Mouse (Mus musculus): ENCODE measurements around the gene Tesk2.

Tesk2 gene

DNA sequence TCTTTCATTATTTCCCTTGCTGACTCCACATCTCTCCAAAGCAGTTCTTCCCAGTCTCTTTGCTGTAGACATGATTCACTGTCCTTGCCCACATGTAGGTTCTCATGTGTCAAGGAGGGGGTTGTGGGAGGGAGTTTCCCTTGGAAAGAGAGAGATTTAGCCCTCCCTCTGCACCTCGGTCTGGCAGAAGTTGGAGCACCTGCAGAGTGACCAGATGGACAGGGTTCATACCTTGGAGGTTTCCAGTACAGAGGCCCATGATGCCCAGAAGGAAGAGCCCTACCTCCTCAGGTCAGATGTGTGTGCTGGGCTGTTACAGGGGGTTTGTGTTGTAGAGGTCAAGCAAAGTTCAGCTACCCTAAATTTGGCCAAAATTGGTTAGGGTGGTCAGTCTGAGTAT lies 8.2 kb upstream of the Tesk2 start:
- no peak for DNase-seq (ENCODE audit: low read depth in 1 of 2, low spot score in 2 of 2)

- DNase-seq (ENCODE audit: low read depth in 1 of 2, low spot score in 2 of 2), result peak; percentile 19 to 21
These were observed 1.4 kb upstream of the Tesk2 start for GRCm38 (mm10) chr4:116719396-116719795.

DNA sequence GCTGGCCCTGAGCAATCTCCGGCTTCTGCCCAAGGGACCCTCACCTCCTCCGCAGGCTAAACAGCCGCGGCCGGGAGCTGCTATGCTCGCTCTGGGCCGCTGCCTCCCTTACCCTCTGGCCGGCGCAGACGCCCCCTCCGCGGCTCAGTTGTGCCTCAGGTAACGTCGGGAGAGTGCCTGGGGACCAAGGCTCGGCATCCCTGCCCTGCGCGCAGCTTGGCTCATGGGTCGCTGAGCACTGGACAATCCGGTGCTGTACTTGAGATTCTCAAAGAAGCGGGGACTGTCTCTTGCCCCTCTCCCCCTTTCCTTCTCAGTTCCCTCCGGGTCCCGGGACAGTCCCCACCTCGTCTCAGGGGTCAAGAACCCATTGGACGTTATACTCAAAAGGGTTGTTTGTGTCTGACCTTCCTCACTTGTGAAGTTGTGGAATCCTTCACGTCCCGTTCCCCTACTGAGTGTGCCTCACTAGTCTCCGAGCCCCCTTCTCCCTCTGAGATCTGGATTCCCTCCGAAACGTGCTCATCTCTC lies 415 bp downstream of the Tesk2 start:
- no peak for DNase-seq (ENCODE audit: low read depth in 1 of 2, low spot score in 2 of 2)

GRCm38 (mm10) chr4:116722230-116722629 lies 1.5 kb downstream of the Tesk2 start:
- DNase-seq (ENCODE audit: low read depth in 1 of 2, low spot score in 2 of 2), result no peak

- no peak for DNase-seq (ENCODE audit: low read depth in 1 of 2, low spot score in 2 of 2)
These were observed 4.7 kb downstream of the Tesk2 start for GRCm38 (mm10) chr4:116725444-116725843.

DNA sequence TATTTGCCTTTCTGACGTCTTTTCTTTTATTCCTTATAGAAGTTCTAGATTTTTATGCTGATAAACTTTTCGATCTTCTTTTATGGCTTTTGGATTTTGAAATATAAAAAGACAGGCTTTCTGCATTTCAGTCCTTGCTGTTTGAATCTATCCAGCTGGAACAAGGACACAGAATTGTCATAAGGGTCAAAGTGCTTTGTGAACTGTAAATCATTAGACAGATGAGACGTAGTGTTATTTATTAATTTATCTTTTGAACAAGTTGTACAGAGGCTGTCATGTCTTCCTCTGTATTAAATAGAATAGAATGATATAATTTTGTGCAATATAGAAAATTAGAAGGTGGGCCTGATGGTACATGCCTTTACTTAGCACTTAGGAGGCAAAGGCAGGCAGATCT lies 6.7 kb downstream of the Tesk2 start:
- no peak for DNase-seq (ENCODE audit: low read depth in 1 of 2, low spot score in 2 of 2)

- no peak for DNase-seq (ENCODE audit: low read depth in 1 of 2, low spot score in 2 of 2)
These were observed 8.8 kb downstream of the Tesk2 start for GRCm38 (mm10) chr4:116729532-116729931.

GRCm38 (mm10) chr4:116731077-116731476 lies 10.3 kb downstream of the Tesk2 start:
- no peak for DNase-seq (ENCODE audit: low read depth in 1 of 2, low spot score in 2 of 2)

- DNase-seq (ENCODE audit: low read depth in 1 of 2, low spot score in 2 of 2), result no peak
These were observed 11.6 kb downstream of the Tesk2 start for GRCm38 (mm10) chr4:116732355-116732754.

DNA sequence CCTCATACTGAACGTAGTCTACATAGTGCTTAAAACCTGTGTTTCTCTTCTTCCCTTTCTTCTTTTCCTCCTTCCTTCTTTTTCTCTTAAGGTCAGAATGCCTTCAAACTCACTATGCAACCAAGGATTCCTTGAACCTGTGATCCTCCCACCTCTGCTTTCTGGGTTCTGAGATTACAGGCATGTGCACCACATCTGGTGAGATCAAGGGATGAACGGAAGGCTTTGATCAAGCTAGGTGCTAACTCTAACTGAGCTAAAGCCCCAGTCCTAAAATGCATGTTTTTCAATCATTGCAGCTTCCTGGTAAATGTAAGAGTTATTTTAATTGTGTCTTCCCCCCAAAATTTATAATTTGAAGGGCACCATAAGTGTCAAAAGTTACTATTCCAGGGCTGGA lies 14.2 kb downstream of the Tesk2 start:
- DNase-seq (ENCODE audit: low read depth in 1 of 2, low spot score in 2 of 2), result no peak

DNA sequence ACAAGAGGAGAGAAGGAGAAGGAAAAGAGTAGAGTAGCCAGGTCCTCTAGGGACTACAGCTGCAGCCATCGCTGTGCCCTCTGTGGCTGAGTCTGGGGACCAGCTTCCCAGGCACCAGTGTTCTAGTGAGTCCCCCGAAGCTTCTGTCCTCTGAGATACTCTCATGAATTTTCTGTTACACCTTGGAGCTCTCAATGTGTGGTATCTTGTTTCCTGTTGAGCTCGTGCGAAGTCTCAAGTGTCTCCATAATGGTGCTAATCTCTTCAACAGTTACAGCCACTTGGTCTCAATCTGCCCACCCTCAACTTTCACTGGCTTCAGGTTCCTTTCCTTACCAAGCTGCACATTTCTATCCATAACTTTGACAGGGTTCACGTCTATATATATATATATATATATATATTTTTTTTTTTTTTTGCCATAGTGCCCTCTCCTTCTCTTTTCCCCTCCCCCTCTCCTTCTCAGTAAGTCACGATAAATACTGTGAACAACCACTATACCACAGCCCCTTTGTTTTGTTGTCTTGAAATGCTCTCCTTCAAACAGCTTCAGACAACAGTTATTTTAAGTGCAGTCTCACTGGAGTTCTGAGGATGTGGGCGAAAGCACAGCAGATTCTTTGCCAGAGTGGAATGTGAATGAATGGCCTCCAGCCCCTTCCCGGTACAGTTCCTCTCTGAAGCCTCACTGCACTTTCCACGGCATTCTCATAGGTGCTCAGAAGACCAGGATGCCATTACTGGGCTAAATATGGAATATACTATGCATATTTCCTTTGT lies 18.4 kb downstream of the Tesk2 start:
- DNase-seq (ENCODE audit: low read depth in 1 of 2, low spot score in 2 of 2), result no peak

- DNase-seq (ENCODE audit: low read depth in 1 of 2, low spot score in 2 of 2), result no peak
These were observed 29.0 kb downstream of the Tesk2 start for GRCm38 (mm10) chr4:116749750-116750149.

- DNase-seq (ENCODE audit: low read depth in 1 of 2, low spot score in 2 of 2), result no peak
These were observed 41.2 kb downstream of the Tesk2 start for GRCm38 (mm10) chr4:116761914-116762313.

DNA sequence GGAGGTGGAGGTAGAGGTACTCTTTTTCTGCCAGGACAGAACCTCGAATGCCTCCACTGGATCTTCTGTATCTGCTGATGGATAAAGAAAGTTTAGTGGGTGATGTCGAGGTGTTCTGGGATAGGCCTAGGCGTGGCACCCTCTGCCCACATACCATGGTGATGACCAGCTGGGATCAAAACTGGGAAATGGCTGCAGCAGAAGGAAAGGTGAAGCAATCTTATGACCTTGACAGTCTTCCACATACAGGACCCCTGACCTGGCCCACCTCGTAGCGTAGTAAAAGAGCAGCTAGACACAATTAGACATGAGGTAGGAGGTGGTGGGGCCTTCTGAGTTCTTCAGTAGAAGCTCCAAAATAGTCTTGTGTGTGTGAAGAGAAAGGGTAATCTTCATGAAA lies 43.3 kb downstream of the Tesk2 start:
- no peak for DNase-seq (ENCODE audit: low read depth in 1 of 2, low spot score in 2 of 2)

DNA sequence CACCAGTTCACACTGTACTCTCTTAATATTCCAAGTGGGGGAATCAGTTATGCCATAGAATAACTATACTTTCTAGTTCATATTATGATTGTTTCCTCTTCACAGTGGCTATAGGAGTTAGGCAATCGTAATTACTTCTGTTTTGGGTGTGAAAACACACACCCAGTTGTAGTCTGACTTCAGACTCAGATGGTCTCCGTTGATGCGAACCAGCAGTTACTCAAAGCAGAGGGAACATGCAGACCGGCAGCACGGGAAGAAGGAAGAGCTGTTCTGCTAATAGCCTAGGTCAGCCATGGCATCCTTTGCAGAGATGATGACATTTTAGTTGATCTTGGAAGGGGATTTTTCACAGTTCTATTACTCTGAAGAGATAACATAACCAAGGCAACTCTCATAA lies 47.8 kb downstream of the Tesk2 start:
- no peak for DNase-seq (ENCODE audit: low read depth in 1 of 2, low spot score in 2 of 2)

DNA sequence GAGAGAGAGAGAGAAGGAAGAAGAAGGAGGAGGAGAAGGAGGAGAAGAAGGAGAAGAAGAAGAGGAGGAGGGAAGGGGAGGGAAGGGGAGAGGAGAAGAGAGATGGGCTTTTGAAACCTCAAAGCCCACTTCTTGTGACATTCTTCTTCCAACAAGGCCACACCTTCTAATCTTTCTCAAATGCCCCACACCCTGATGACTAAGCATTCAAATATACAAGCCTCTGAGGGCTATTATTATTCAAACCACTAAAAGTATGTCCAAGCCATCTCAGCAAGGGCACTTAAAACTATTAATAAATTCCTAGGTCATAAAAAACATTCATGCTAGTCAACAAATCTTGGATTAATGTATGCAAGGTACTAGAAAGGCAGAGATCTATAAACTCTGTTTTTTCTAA lies 48.3 kb downstream of the Tesk2 start:
- DNase-seq (ENCODE audit: low read depth in 1 of 2, low spot score in 2 of 2), result no peak

DNA sequence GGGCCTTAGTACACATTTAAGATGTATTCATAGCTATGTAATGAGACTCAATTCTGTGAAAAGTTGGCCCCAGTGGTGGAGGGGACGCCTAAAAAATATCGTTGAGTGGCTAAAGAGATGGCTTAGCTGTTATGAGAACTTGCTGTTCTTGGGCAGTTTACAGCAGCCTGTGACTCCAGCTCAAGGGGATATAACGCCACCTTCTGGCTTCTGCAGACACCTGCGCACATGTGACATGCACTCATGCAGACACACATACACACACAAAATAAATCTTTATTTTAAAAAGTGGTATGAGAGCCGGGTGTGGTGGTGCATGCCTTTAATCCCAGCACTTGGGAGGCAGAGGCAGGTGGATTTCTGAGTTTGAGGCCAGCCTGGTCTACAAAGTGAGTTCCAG lies 55.6 kb downstream of the Tesk2 start:
- no peak for DNase-seq (ENCODE audit: low read depth in 1 of 2, low spot score in 2 of 2)

DNA sequence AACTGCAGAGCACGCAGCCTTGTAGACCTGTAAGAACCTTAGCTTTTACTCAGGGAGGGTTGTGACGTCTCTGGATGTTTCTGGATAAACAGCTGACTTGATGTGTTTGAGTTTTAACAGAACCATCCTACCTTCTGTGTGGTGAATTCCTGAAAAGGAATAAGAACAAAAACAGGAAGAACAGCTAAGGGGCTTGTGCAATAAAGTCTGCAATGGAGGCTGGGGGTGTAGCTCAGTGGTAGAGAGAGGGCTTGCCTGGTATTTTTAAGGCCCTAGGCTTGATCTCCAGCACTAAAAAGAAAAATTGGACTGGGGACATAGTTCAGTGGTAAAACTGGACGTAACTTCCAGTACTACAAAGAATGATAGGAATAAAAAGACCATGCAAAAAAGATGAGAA lies 56.3 kb downstream of the Tesk2 start:
- DNase-seq (ENCODE audit: low read depth in 1 of 2, low spot score in 2 of 2), result no peak

DNA sequence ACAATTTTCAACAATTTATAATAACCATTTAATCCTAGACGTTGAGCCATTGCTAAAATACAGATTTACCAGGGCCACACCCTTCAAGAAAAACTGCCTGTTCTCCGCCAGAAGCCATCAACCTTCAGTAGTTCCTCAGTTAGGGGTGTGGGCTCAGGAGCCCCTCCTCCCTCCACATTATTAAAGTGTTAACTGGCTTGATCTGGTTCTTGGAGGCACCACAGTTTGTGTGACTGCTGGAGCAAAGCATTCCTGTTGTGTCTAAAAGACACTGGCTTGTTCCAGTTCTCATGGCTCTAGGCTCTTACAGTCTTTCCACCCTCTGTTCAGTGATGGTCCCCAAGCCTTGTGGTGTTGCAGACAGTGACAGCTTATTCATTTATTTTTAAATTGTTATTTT lies 59.8 kb downstream of the Tesk2 start:
- DNase-seq (ENCODE audit: low read depth in 1 of 2, low spot score in 2 of 2), result no peak

- DNase-seq (ENCODE audit: low read depth in 1 of 2, low spot score in 2 of 2), result no peak
These were observed 60.6 kb downstream of the Tesk2 start for GRCm38 (mm10) chr4:116781366-116781765.

- no peak for DNase-seq (ENCODE audit: low read depth in 1 of 2, low spot score in 2 of 2)
These were observed 61.4 kb downstream of the Tesk2 start for GRCm38 (mm10) chr4:116782171-116782570.

GRCm38 (mm10) chr4:116786587-116786986 lies 65.8 kb downstream of the Tesk2 start:
- DNase-seq (ENCODE audit: low read depth in 1 of 2, low spot score in 2 of 2), result no peak

Data from monocyte, adult 2 months (primary cell).